Mouse (Mus musculus) embryonic facial prominence, embryonic 13.5 days (tissue): ENCODE measurements around the gene Tesk1. TPM values are rescaled to one million over a fixed set of nuclear protein-coding genes. Genes with fewer than 3 reads are reported as not detected.

Experiments used
- ATAC-seq: fragments of 200-750 bp; cut with Nextera tagmentation; 2 replicates; pipeline ENCODE4 v1.8.0; 2017; ENCODE audit warnings: low read depth; ENCODE audit not compliant: insufficient number of reproducible peaks, insufficient read depth, low FRiP score, low TSS enrichment
- H3K27ac ChIP-seq: fragments of 300-500 bp; sonication (generic); 2 replicates; pipeline ENCODE4 v1.5.1; 2015; ENCODE audit warnings: moderate library complexity, mild to moderate bottlenecking, inconsistent platforms
- H3K27me3 ChIP-seq: fragments of 300-500 bp; sonication (generic); 2 replicates; pipeline ENCODE4 v1.6.1; 2015; ENCODE audit warnings: mild to moderate bottlenecking, inconsistent platforms
- H3K36me3 ChIP-seq: fragments of 300-500 bp; sonication (generic); 2 replicates; pipeline ENCODE4 v1.6.1; 2015; ENCODE audit warnings: mild to moderate bottlenecking, inconsistent platforms
- H3K4me1 ChIP-seq: fragments of 300-500 bp; sonication (generic); 2 replicates; pipeline ENCODE4 v1.6.1; 2015; ENCODE audit warnings: inconsistent platforms
- H3K4me2 ChIP-seq: fragments of 300-500 bp; sonication (generic); 2 replicates; pipeline ENCODE4 v1.6.1; 2015; ENCODE audit warnings: moderate library complexity, mild to moderate bottlenecking, inconsistent platforms
- H3K4me3 ChIP-seq: fragments of 300-500 bp; sonication (generic); 2 replicates; pipeline ENCODE4 v1.5.1; 2015; ENCODE audit warnings: mild to moderate bottlenecking, inconsistent platforms
- H3K9ac ChIP-seq: fragments of 300-500 bp; sonication (generic); 2 replicates; pipeline ENCODE4 v1.6.1; 2015; ENCODE audit warnings: mild to moderate bottlenecking, inconsistent platforms
- H3K9me3 ChIP-seq: fragments of 300-500 bp; sonication (generic); 2 replicates; pipeline ENCODE4 v1.6.1; 2016; ENCODE audit warnings: inconsistent platforms
- WGBS: fragments of 180-500 bp; shearing (Covaris S2); methylation state at CpG from one replicate; pipeline ENCODE4 v1.1.7; 2015; ENCODE audit warnings: mixed read lengths; 5-methylcytosine and 5-hydroxymethylcytosine counted together
- polyA plus RNA-seq: library from polyadenylated mRNA; unstranded; fragments of >200 nt; fragmentation: Nextera tagmentation; extraction: Ambion mirVana; gene quantifications from 2 replicates; pipeline ENCODE4 v1.2.1, GENCODE M21; 2015

The Tesk1 gene
- polyA plus RNA-seq, 1 experiment from 2014 or later, result 7.0 TPM

DNA sequence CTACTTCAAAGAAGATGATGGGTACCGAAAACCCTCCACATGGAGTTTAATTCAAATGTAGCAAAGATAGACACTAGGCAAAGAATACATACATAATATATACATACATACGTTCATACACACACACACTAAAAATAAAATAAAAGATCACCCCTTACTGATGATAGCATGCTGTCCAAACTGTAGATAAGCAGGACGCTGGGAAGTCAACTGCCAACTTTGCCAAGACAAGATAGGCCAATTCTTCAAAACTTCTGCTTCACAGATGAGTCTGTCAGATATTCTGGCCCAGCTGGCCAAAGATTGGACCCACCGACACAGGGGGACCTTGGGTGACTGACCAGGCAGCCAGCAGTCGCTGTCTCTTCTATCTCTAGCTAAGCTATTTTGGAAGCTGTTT is 21.4 kb downstream of the Tesk1 start:
- peaks cover 3% of the 10 kb centered on the region; the same call in 1 of the 2 replicates for H3K4me1 ChIP-seq
- no peak overlapping the region for H3K27ac ChIP-seq
- no peak for ATAC-seq
- H3K9me3 ChIP-seq, result no peaks in the 10 kb centered on the region
- H3K4me3 ChIP-seq, result no peak overlapping the region
- H3K4me2 ChIP-seq, result no peak overlapping the region
- H3K36me3 ChIP-seq, result no peaks in the 10 kb centered on the region
- WGBS, result 90% methylated on average over 5 of the region's 5 CpGs
- no peaks in the 10 kb centered on the region; the same call in 1 of the 2 replicates for H3K27me3 ChIP-seq
- no peak overlapping the region for H3K9ac ChIP-seq

GRCm38 (mm10) chr4:43465935-43466334 is 24.2 kb downstream of the Tesk1 start:
- H3K4me3 ChIP-seq, result no peak overlapping the region
- H3K9ac ChIP-seq, result no peak overlapping the region
- H3K4me1 ChIP-seq, result peaks cover 3% of the 10 kb centered on the region; the same call in 1 of the 2 replicates
- no peak for ATAC-seq
- H3K4me2 ChIP-seq, result no peak overlapping the region
- H3K27ac ChIP-seq, result no peak overlapping the region
- H3K9me3 ChIP-seq, result no peaks in the 10 kb centered on the region
- H3K27me3 ChIP-seq, result no peaks in the 10 kb centered on the region
- no peaks in the 10 kb centered on the region for H3K36me3 ChIP-seq
- WGBS, result 87% methylated on average over 6 of the region's 6 CpGs

- Histone ChIP-seq H3K9ac (no peak overlapping the region), H3K4me2 (no peak overlapping the region), H3K4me3 (no peak overlapping the region), H3K27ac (no peak overlapping the region), H3K36me3 (no peaks in the 10 kb centered on the region), H3K4me1 (peaks cover 3% of the 10 kb centered on the region; the same call in 1 of the 2 replicates), H3K27me3 (no peaks in the 10 kb centered on the region), H3K9me3 (no peaks in the 10 kb centered on the region)
- no peak for ATAC-seq
- WGBS, result 86% methylated on average over 7 of the region's 7 CpGs
Measured at GRCm38 (mm10) chr4:43466872-43467271, 25.1 kb downstream of the Tesk1 start.

DNA sequence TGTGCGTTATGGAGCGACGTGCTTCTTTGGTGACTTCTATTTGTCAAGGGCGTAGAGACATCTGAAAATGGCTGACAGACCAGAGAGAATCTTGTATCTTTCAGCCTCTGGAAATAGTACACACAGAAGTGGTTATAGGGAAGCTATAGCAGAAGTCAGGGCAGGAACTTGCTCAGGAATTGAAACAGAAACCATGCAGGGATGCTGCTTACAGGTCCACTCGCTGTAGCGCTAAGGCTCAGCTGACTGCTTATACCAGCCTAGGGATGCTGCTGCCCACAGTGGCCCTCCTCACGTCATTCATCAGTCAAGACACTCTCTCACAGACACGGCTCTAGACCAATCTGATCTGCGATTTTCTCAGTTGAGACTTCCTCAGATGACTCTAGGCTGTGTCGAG is 28.6 kb downstream of the Tesk1 start:
- Histone ChIP-seq H3K4me1 (peaks cover 3% of the 10 kb centered on the region; the same call in 1 of the 2 replicates), H3K27me3 (no peaks in the 10 kb centered on the region), H3K9me3 (no peaks in the 10 kb centered on the region), H3K4me2 (no peak overlapping the region), H3K27ac (no peak overlapping the region), H3K36me3 (no peaks in the 10 kb centered on the region), H3K9ac (no peak overlapping the region), H3K4me3 (no peak overlapping the region)
- no peak for ATAC-seq
- WGBS, result 90% methylated on average over 10 of the region's 10 CpGs

- Histone ChIP-seq H3K4me2 (no peak overlapping the region), H3K9ac (no peak overlapping the region), H3K27me3 (no peaks in the 10 kb centered on the region), H3K9me3 (no peaks in the 10 kb centered on the region), H3K4me3 (no peak overlapping the region), H3K36me3 (no peaks in the 10 kb centered on the region), H3K4me1 (0 out of 2 replicates have a peak, but pooled peaks cover 3% of the 10 kb centered on the region), H3K27ac (no peak overlapping the region)
- 64% methylated on average over 1 of the region's 1 CpGs for WGBS
- no peak for ATAC-seq
Measured at GRCm38 (mm10) chr4:43473636-43474035, 31.9 kb downstream of the Tesk1 start.

GRCm38 (mm10) chr4:43476604-43477003 is 34.9 kb downstream of the Tesk1 start:
- 89% methylated on average over 6 of the region's 6 CpGs for WGBS
- no peak for ATAC-seq

GRCm38 (mm10) chr4:43477857-43478533 is 36.3 kb downstream of the Tesk1 start:
- H3K27me3 ChIP-seq, result no peaks in the 10 kb centered on the region
- H3K9me3 ChIP-seq, result no peaks in the 10 kb centered on the region
- 18% methylated on average over 11 of the region's 11 CpGs for WGBS
- H3K4me2 ChIP-seq, result peak overlapping the region; percentile 57
- peak overlapping the region; percentile 39; the same call in 1 of the 2 replicates for H3K27ac ChIP-seq
- ATAC-seq, result peak; percentile 81; the same call in 1 of the 2 replicates
- H3K9ac ChIP-seq, result 0 out of 2 replicates have a peak overlapping the region, but pooled peaks have one; percentile 46
- H3K36me3 ChIP-seq, result no peaks in the 10 kb centered on the region
- peak overlapping the region; percentile 35 for H3K4me3 ChIP-seq
- 0 out of 2 replicates have a peak, but pooled peaks cover 3% of the 10 kb centered on the region for H3K4me1 ChIP-seq

More at GRCm38 (mm10) chr4:43476604-43477003, 34.9 kb downstream of the Tesk1 start:
- Histone ChIP-seq H3K9ac (no peak overlapping the region), H3K9me3 (no peaks in the 10 kb centered on the region), H3K27ac (no peak overlapping the region), H3K4me1 (0 out of 2 replicates have a peak, but pooled peaks cover 3% of the 10 kb centered on the region), H3K4me2 (no peak overlapping the region), H3K36me3 (no peaks in the 10 kb centered on the region), H3K4me3 (no peak overlapping the region), H3K27me3 (no peaks in the 10 kb centered on the region)

- 0 out of 2 replicates have a peak, but pooled peaks cover 3% of the 10 kb centered on the region for H3K4me1 ChIP-seq
- H3K27ac ChIP-seq, result peak overlapping the region; percentile 39; the same call in 1 of the 2 replicates
- H3K4me3 ChIP-seq, result peak overlapping the region; percentile 35
- H3K9ac ChIP-seq, result 0 out of 2 replicates have a peak overlapping the region, but pooled peaks have one; percentile 46
- no peaks in the 10 kb centered on the region for H3K9me3 ChIP-seq
- no peak for ATAC-seq
- WGBS, result 48% methylated on average over 8 of the region's 8 CpGs
- peak overlapping the region; percentile 57 for H3K4me2 ChIP-seq
- no peaks in the 10 kb centered on the region for H3K36me3 ChIP-seq
- H3K27me3 ChIP-seq, result no peaks in the 10 kb centered on the region
Measured at GRCm38 (mm10) chr4:43478534-43478858, 36.8 kb downstream of the Tesk1 start.

DNA sequence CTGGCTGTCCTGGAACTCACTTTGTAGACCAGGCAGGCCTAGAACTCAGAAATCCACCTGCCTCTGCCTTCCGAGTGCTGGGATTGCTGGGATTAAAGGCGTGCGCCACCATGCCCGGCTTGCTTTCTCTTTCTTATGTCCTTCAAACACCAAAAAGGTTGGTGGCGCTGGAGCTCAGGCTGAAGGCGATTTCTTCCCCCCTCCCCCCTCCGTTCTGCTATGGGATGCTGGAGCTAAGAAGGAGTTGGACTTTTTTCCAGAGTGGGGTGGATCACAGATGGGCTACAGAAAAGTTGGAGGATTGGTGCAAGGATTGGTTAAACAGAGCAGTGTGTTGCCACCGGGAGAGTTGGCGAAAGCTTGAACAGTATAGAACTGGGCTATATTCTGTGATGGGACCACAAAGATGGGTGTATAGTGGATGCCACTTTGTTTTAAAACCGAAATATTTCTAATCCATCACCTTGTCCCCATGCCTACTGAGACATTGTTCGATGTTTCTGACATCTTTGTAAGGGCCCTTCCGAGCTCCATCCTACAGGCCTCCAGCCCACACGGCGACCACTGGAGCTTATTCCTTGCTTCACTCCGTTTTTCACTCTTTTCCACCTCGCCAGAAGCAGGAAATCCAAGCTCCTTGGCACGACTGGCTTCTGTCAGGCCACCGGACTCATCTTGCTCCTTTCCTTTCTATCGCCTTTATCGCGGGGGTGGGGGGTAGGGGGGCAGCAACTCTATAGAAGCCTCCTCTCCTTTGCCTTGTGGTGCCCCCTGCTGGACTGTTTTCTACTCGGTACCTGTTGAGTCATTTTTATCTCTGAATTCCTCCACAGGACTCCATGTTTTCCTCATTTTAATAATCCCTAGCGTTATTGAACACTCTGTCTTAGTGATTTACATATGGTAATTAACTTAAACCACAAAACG is 37.4 kb downstream of the Tesk1 start:
- Histone ChIP-seq H3K4me3 (no peak overlapping the region), H3K4me1 (0 out of 2 replicates have a peak, but pooled peaks cover 3% of the 10 kb centered on the region), H3K27ac (no peak overlapping the region), H3K9ac (no peak overlapping the region), H3K9me3 (no peaks in the 10 kb centered on the region), H3K36me3 (no peaks in the 10 kb centered on the region), H3K4me2 (peak overlapping the region; percentile 57), H3K27me3 (no peaks in the 10 kb centered on the region)
- no peak for ATAC-seq
- WGBS, result 44% methylated on average over 24 of the region's 24 CpGs

GRCm38 (mm10) chr4:43480985-43481384 is 39.2 kb downstream of the Tesk1 start:
- no peak overlapping the region for H3K27ac ChIP-seq
- no peak overlapping the region for H3K9ac ChIP-seq
- H3K36me3 ChIP-seq, result no peaks in the 10 kb centered on the region
- 0 out of 2 replicates have a peak, but pooled peaks cover 3% of the 10 kb centered on the region for H3K4me1 ChIP-seq
- no peak overlapping the region for H3K4me2 ChIP-seq
- no peak overlapping the region for H3K4me3 ChIP-seq
- H3K9me3 ChIP-seq, result no peaks in the 10 kb centered on the region
- WGBS, result 85% methylated on average over 5 of the region's 5 CpGs
- no peak for ATAC-seq
- H3K27me3 ChIP-seq, result no peaks in the 10 kb centered on the region

DNA sequence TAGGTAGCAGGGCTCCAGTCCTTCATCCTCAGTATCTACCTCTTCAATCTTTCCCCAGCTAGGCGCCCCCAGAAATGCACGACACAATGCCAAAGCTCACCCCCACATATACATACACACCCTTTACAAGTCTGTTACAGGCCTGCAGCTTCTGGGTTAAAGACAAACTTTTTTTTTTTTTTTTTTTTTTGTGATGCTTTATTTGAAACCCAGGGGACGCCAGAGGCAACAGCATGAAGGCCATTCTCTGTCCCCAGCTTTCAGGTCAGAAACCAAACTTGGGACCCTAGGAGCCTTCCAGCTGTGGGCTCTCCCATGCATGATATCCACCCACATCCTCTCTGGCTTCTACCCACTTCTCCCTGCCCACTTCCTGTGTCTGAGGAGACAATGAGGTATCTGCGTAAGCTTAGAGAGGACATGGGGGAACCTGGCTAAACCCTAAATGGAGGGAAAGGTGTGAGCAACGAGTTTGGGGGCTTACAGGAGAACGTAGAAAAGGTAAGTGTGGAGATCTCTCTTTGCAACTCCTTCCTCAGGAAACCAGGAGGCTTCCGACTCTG is 40.2 kb downstream of the Tesk1 start:
- Histone ChIP-seq H3K4me3 (no peak overlapping the region), H3K27me3 (no peaks in the 10 kb centered on the region), H3K4me1 (0 out of 2 replicates have a peak, but pooled peaks cover 3% of the 10 kb centered on the region), H3K36me3 (no peaks in the 10 kb centered on the region), H3K9ac (no peak overlapping the region), H3K4me2 (no peak overlapping the region), H3K9me3 (no peaks in the 10 kb centered on the region), H3K27ac (no peak overlapping the region)
- no peak for ATAC-seq
- WGBS, result 67% methylated on average over 7 of the region's 7 CpGs
